Mouse (Mus musculus) monocyte, adult 5-6 weeks (primary cell): ENCODE data around the gene Cpxcr1. TPM values are rescaled to one million over a fixed set of nuclear protein-coding genes. Genes with fewer than 3 reads are reported as not detected.

Source experiments
- ATAC-seq: fragments of 153-309, 156-312 bp; replicated peaks from 2 replicates; pipeline ENCODE4 v1.8.0; 2017; ENCODE audit warnings: mild to moderate bottlenecking; ENCODE audit not compliant: low TSS enrichment, insufficient number of reproducible peaks, severe bottlenecking, poor library complexity, low FRiP score
- total RNA-seq: library from RNA; stranded (forward); fragments of 200-1000, 200-491, 200-594 nt; gene quantifications from 3 replicates; pipeline ENCODE4 v1.2.3, GENCODE M21; 2017

The Cpxcr1 gene
- total RNA-seq = not detected in 3 replicates

DNA sequence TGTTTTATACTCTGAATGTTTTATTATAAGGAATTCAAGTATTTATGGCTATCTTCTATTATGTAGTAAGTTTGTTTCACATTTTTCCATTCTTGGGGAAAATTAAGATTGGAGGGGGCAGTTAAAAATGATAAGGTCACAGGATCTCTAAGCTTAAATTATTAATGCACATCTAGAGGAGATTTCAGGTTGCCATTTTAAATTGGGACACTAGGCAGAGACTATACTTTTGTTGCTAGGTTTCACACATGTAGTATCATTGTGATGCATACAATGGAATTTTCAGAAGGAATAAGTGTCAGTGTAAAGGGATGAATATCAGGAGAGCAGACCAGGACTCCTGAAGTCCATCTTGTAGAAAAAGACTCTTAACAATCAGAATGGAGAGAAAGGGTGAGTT is at the start of gene Cpxcr1:
Cpxcr1 (plus strand) TSS at position 301 of the 400 bp plus-strand sequence.
- ATAC-seq = no peak

Other genes with a start within 250 kb of the Cpxcr1 start
- not detected in 3 replicates for gene H2afb2, start 232.2 kb downstream of the Cpxcr1 start, total RNA-seq